Mouse (Mus musculus) urinary bladder, postnatal 10 days (tissue): ENCODE results near the gene Fosl2.

ENCODE experiments used
- DNase-seq: peaks from one replicate; pipeline ENCODE4 v3.0.0; 2022; ENCODE audit warnings: low spot score

The Fosl2 gene

GRCm38 (mm10) chr5:32135336-32136206, at the start of gene Fosl2:
Gene Fosl2, plus strand, starts transcription at chr5:32135801.
- peak; percentile 88 for DNase-seq

GRCm38 (mm10) chr5:32085971-32086370, 49.6 kb upstream of the Fosl2 start:
- no peak for DNase-seq

GRCm38 (mm10) chr5:32086526-32087090, 49.0 kb upstream of the Fosl2 start:
- DNase-seq = no peak

- no peak for DNase-seq
These were observed 46.1 kb upstream of the Fosl2 start for GRCm38 (mm10) chr5:32089481-32089880.

GRCm38 (mm10) chr5:32092281-32092680, 43.3 kb upstream of the Fosl2 start:
- DNase-seq = no peak

GRCm38 (mm10) chr5:32098691-32099090, 36.9 kb upstream of the Fosl2 start:
- DNase-seq = no peak

GRCm38 (mm10) chr5:32102484-32102883, 33.1 kb upstream of the Fosl2 start:
- DNase-seq = peak; percentile 42

- DNase-seq = no peak
These were observed 32.6 kb upstream of the Fosl2 start for GRCm38 (mm10) chr5:32102971-32103431.

- DNase-seq = no peak
These were observed 32.1 kb upstream of the Fosl2 start for GRCm38 (mm10) chr5:32103545-32103944.

GRCm38 (mm10) chr5:32104119-32104990, 31.2 kb upstream of the Fosl2 start:
- no peak for DNase-seq

GRCm38 (mm10) chr5:32106473-32107140, 29.0 kb upstream of the Fosl2 start:
- no peak for DNase-seq

GRCm38 (mm10) chr5:32110651-32111050, 24.9 kb upstream of the Fosl2 start:
- no peak for DNase-seq

- no peak for DNase-seq
These were observed 23.2 kb upstream of the Fosl2 start for GRCm38 (mm10) chr5:32112206-32112916.

- DNase-seq = no peak
These were observed 14.7 kb upstream of the Fosl2 start for GRCm38 (mm10) chr5:32120901-32121376.

GRCm38 (mm10) chr5:32121936-32122335, 13.7 kb upstream of the Fosl2 start:
- no peak for DNase-seq

GRCm38 (mm10) chr5:32122363-32122762, 13.2 kb upstream of the Fosl2 start:
- no peak for DNase-seq

- DNase-seq = no peak
These were observed 10.6 kb upstream of the Fosl2 start for GRCm38 (mm10) chr5:32124957-32125356.

GRCm38 (mm10) chr5:32127226-32127625, 8.4 kb upstream of the Fosl2 start:
- no peak for DNase-seq

GRCm38 (mm10) chr5:32127927-32128326, 7.7 kb upstream of the Fosl2 start:
- DNase-seq = no peak

- DNase-seq = no peak
These were observed 2.6 kb upstream of the Fosl2 start for GRCm38 (mm10) chr5:32132971-32133501.

GRCm38 (mm10) chr5:32133549-32134004, 2.0 kb upstream of the Fosl2 start:
- peak; percentile 60 for DNase-seq
